Mouse (Mus musculus) megakaryocyte, embryonic 14.5 days (primary cell): ENCODE results near the gene Pfkfb4. TPM values are rescaled to one million over a fixed set of nuclear protein-coding genes. Genes with fewer than 3 reads are reported as not detected.

ENCODE experiments used
- H3K27me3 ChIP-seq: replicated peaks from 2 replicates; pipeline ENCODE3; 2012; ENCODE audit warnings: inconsistent platforms
- H3K36me3 ChIP-seq: replicated peaks from 2 replicates; pipeline ENCODE3; 2012; ENCODE audit warnings: low read length, inconsistent platforms, mixed read lengths
- H3K4me1 ChIP-seq: 2 replicates; pipeline ENCODE4 v1.6.1; 2012; ENCODE audit warnings: inconsistent platforms
- H3K4me3 ChIP-seq: replicated peaks from 2 replicates; pipeline ENCODE3; 2012; ENCODE audit warnings: moderate library complexity, mild to moderate bottlenecking, inconsistent platforms
- H3K9me3 ChIP-seq: 2 replicates; pipeline ENCODE4 v1.6.1; 2012; ENCODE audit warnings: inconsistent platforms
- FLI1 ChIP-seq: IDR thresholded peaks from 2 replicates; pipeline ENCODE4 v1.6.1; 2012; ENCODE audit warnings: low read length, inconsistent platforms, mixed read lengths
- GATA1 ChIP-seq: IDR thresholded peaks from 3 replicates; pipeline ENCODE4 v1.6.1; 2012; ENCODE audit warnings: mixed read lengths, low read length, inconsistent platforms, borderline replicate concordance
- polyA plus RNA-seq: library from polyadenylated mRNA; stranded (reverse); fragments of >175 nt; gene quantifications from 2 replicates; pipeline ENCODE4 v1.2.3, GENCODE M21; 2012; ENCODE audit warnings: low replicate concordance; ENCODE audit not compliant: insufficient read depth

The Pfkfb4 gene
- polyA plus RNA-seq, 1 experiment = 5.8 TPM

GRCm38 (mm10) chr9:109049316-109049715, 57.7 kb downstream of the Pfkfb4 start:
- no peak for TF ChIP-seq GATA1
- no peak for TF ChIP-seq FLI1
- no peaks in the 10 kb centered on the region for H3K9me3 ChIP-seq
- H3K4me1 ChIP-seq = peaks cover 65% of the 10 kb centered on the region
- peak overlapping the region; percentile 87 for H3K4me3 ChIP-seq
- H3K27me3 ChIP-seq = no peaks in the 10 kb centered on the region
- H3K36me3 ChIP-seq = peaks cover 52% of the 10 kb centered on the region

GRCm38 (mm10) chr9:109049996-109050673, 58.6 kb downstream of the Pfkfb4 start:
- H3K4me3 ChIP-seq = peak overlapping the region; percentile 87
- TF ChIP-seq FLI1 (no peak), GATA1 (no peak)
- H3K36me3 ChIP-seq = peaks cover 50% of the 10 kb centered on the region
- peaks cover 73% of the 10 kb centered on the region for H3K4me1 ChIP-seq
- H3K27me3 ChIP-seq = no peaks in the 10 kb centered on the region
- no peaks in the 10 kb centered on the region for H3K9me3 ChIP-seq

- Histone ChIP-seq H3K36me3 (peaks cover 54% of the 10 kb centered on the region), H3K9me3 (no peaks in the 10 kb centered on the region), H3K4me1 (peaks cover 78% of the 10 kb centered on the region), H3K27me3 (no peaks in the 10 kb centered on the region), H3K4me3 (no peak overlapping the region)
- TF ChIP-seq GATA1 (no peak), FLI1 (no peak)
Measured at GRCm38 (mm10) chr9:109050674-109050997, 59.1 kb downstream of the Pfkfb4 start.

GRCm38 (mm10) chr9:109051011-109051501, 59.5 kb downstream of the Pfkfb4 start:
- H3K4me3 ChIP-seq = peak overlapping the region; percentile 70
- TF ChIP-seq FLI1 = no peak

GRCm38 (mm10) chr9:109051651-109052489, 60.3 kb downstream of the Pfkfb4 start:
- Histone ChIP-seq H3K9me3 (no peaks in the 10 kb centered on the region), H3K27me3 (no peaks in the 10 kb centered on the region), H3K4me3 (peak overlapping the region; percentile 47), H3K36me3 (peaks cover 63% of the 10 kb centered on the region), H3K4me1 (peaks cover 85% of the 10 kb centered on the region)
- TF ChIP-seq FLI1 = no peak
- TF ChIP-seq GATA1 = no peak

More at GRCm38 (mm10) chr9:109051011-109051501, 59.5 kb downstream of the Pfkfb4 start:
- Histone ChIP-seq H3K4me1 (peaks cover 82% of the 10 kb centered on the region), H3K36me3 (peaks cover 58% of the 10 kb centered on the region), H3K9me3 (no peaks in the 10 kb centered on the region), H3K27me3 (no peaks in the 10 kb centered on the region)

- Histone ChIP-seq H3K27me3 (no peaks in the 10 kb centered on the region), H3K4me3 (peak overlapping the region; percentile 51), H3K4me1 (peaks cover 93% of the 10 kb centered on the region), H3K36me3 (peaks cover 71% of the 10 kb centered on the region), H3K9me3 (no peaks in the 10 kb centered on the region)
- TF ChIP-seq GATA1 = no peak
- no peak for TF ChIP-seq FLI1
Measured at GRCm38 (mm10) chr9:109052490-109053260, 61.1 kb downstream of the Pfkfb4 start.

- H3K4me3 ChIP-seq = no peak overlapping the region
- no peak for TF ChIP-seq GATA1
- no peak for TF ChIP-seq FLI1
- peaks cover 73% of the 10 kb centered on the region for H3K36me3 ChIP-seq
- H3K9me3 ChIP-seq = no peaks in the 10 kb centered on the region
- H3K27me3 ChIP-seq = no peaks in the 10 kb centered on the region
- peaks cover 99% of the 10 kb centered on the region for H3K4me1 ChIP-seq
Measured at GRCm38 (mm10) chr9:109053366-109053765, 61.8 kb downstream of the Pfkfb4 start.

GRCm38 (mm10) chr9:109053851-109054250, 62.3 kb downstream of the Pfkfb4 start:
- H3K9me3 ChIP-seq = no peaks in the 10 kb centered on the region
- no peak for TF ChIP-seq GATA1
- TF ChIP-seq FLI1 = no peak
- H3K4me1 ChIP-seq = peaks cover 100% of the 10 kb centered on the region
- H3K36me3 ChIP-seq = peaks cover 73% of the 10 kb centered on the region
- H3K4me3 ChIP-seq = no peak overlapping the region
- no peaks in the 10 kb centered on the region for H3K27me3 ChIP-seq

- H3K4me1 ChIP-seq = peaks cover 100% of the 10 kb centered on the region
- TF ChIP-seq GATA1 (no peak), FLI1 (no peak)
- no peaks in the 10 kb centered on the region for H3K9me3 ChIP-seq
- H3K27me3 ChIP-seq = no peaks in the 10 kb centered on the region
- peak overlapping the region; percentile 87 for H3K4me3 ChIP-seq
- H3K36me3 ChIP-seq = peaks cover 71% of the 10 kb centered on the region
Measured at GRCm38 (mm10) chr9:109054712-109055111, 63.1 kb downstream of the Pfkfb4 start.
